Mouse (Mus musculus) stomach, embryonic 16.5 days (tissue): Measurements from ENCODE around the gene Pqbp1. TPM values are rescaled to one million over a fixed set of nuclear protein-coding genes. Genes with fewer than 3 reads are reported as not detected.

Experiments
- ATAC-seq: fragments of 200-750 bp; cut with Nextera tagmentation; 2 replicates; pipeline ENCODE4 v1.8.0; 2017; ENCODE audit warnings: moderate number of reproducible peaks, moderate TSS enrichment; ENCODE audit not compliant: insufficient read depth, low FRiP score
- H3K27ac ChIP-seq: fragments of 300-500 bp; sonication (generic); 2 replicates; pipeline ENCODE4 v1.5.1; 2014; ENCODE audit warnings: low read length
- H3K27me3 ChIP-seq: fragments of 300-500 bp; sonication (generic); 2 replicates; pipeline ENCODE4 v1.6.1; 2014; ENCODE audit warnings: low read length, control low read depth, mixed read lengths; ENCODE audit not compliant: control insufficient read depth, insufficient read depth
- H3K36me3 ChIP-seq: fragments of 300-500 bp; sonication (generic); 2 replicates; pipeline ENCODE4 v1.6.1; 2014; ENCODE audit warnings: low read length; ENCODE audit not compliant: control insufficient read depth, insufficient read depth
- H3K4me1 ChIP-seq: fragments of 300-500 bp; sonication (generic); 2 replicates; pipeline ENCODE4 v1.6.1; 2014; ENCODE audit warnings: low read length, control low read depth, mixed read lengths; ENCODE audit not compliant: control insufficient read depth, insufficient read depth
- H3K4me2 ChIP-seq: fragments of 300-500 bp; sonication (generic); 2 replicates; pipeline ENCODE4 v1.6.1; 2014; ENCODE audit warnings: low read depth, low read length, mixed read lengths
- H3K4me3 ChIP-seq: fragments of 300-500 bp; sonication (generic); replicated peaks from 2 replicates; pipeline ENCODE4 v1.5.1; 2014; ENCODE audit warnings: mild to moderate bottlenecking, low read length
- H3K9ac ChIP-seq: fragments of 300-500 bp; sonication (generic); 2 replicates; pipeline ENCODE4 v1.6.1; 2014; ENCODE audit warnings: low read length
- H3K9me3 ChIP-seq: fragments of 300-500 bp; sonication (generic); replicated peaks from 2 replicates; pipeline ENCODE4 v1.6.1; 2016; ENCODE audit warnings: low read length, control low read depth; ENCODE audit not compliant: control insufficient read depth
- WGBS: fragments of 180-500 bp; shearing (Covaris S2); extraction: QIAGEN DNeasy Blood & Tissue Kit; methylation state at CpG from one replicate; pipeline ENCODE4 v1.1.7; 2014; 5-methylcytosine and 5-hydroxymethylcytosine counted together
- polyA plus RNA-seq: library from polyadenylated mRNA; unstranded; fragments of >200 nt; fragmentation: Nextera tagmentation; extraction: Ambion mirVana; gene quantifications from 2 replicates; pipeline ENCODE4 v1.2.1, GENCODE M21; 2015

Gene Pqbp1
- polyA plus RNA-seq, 1 experiment from 2014 or later, result 99.8 TPM

DNA sequence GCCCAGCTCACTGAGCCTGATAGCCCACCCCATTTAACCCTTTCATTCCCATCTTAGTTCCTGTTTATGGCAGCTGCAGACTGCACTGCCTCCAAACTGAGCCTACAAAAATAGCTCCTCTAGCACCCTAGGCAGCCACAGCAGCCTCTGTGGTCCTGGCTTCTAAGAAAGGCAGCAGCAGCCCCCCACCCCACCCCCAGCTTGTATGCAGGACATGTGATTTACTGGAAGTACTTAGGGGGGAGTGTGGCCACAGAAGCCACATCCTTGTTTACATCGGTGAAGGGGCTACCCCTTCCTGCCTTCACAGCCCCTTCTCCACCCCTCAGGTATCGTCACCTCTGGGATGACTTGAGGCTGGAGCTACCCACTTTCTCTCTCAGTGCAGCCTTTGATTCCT is 33.7 kb downstream of the Pqbp1 start:
- no peaks in the 10 kb centered on the region for H3K27me3 ChIP-seq
- H3K27ac ChIP-seq, result no peak overlapping the region
- no peaks in the 10 kb centered on the region for H3K9me3 ChIP-seq
- no peaks in the 10 kb centered on the region for H3K4me1 ChIP-seq
- H3K4me2 ChIP-seq, result no peak overlapping the region
- no peaks in the 10 kb centered on the region for H3K36me3 ChIP-seq
- 55% methylated on average over 2 of the region's 2 CpGs for WGBS
- no peak overlapping the region for H3K4me3 ChIP-seq
- H3K9ac ChIP-seq, result no peak overlapping the region
- no peak for ATAC-seq

DNA sequence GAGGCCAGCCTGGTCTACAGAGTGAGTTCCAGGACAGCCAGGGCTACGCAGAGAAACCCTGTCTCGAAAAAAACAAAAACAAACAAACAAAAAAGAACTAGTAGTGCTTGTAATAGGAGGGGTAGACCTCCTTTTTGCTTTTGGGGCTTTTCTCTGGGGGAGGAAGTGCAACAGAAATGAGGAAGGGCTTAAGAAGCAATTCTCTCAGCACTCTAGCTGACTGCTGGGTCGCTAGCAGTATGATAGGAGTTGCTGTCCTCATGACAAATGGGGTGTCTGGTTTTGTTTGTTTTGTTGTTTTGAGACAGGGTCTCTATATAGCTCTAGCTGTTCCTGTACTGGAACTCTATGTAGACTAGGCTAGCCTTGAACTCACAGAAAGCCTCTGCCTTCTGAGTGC is 34.5 kb downstream of the Pqbp1 start:
- ATAC-seq, result no peak
- whole genome bisulfite sequencing, result 73% methylated on average over 3 of the region's 3 CpGs
- no peak overlapping the region for H3K4me3 ChIP-seq

DNA sequence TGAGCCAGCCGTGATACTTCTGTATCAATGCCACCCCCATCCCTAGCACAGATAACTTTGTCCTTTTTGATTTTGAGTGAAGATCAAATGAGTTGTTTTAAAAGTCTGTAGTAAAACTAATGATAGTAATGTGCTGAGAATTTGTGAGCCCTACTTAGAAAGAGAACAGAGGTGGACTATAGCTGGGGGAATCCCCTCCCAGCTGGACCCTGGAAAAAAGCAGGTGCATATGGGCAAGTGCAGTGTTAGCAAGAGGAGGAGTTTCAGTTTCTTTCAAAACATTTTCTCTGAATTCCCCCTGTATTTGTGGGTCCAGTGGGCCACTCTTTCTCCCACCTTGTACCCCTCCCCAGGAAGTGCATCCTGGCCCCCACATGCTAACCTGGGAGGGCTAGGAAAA is 35.9 kb downstream of the Pqbp1 start:
- Histone ChIP-seq H3K4me1 (no peaks in the 10 kb centered on the region), H3K27ac (no peak overlapping the region), H3K4me3 (no peak overlapping the region), H3K36me3 (no peaks in the 10 kb centered on the region), H3K9me3 (no peaks in the 10 kb centered on the region), H3K27me3 (no peaks in the 10 kb centered on the region), H3K9ac (no peak overlapping the region), H3K4me2 (no peak overlapping the region)
- no peak for ATAC-seq
- 79% methylated on average over 1 of the region's 1 CpGs for WGBS

More for the DNA sequence above, 34.5 kb downstream of the Pqbp1 start:
- H3K27ac ChIP-seq, result no peak overlapping the region
- no peak overlapping the region for H3K4me2 ChIP-seq
- H3K27me3 ChIP-seq, result no peaks in the 10 kb centered on the region
- no peak overlapping the region for H3K9ac ChIP-seq
- no peaks in the 10 kb centered on the region for H3K9me3 ChIP-seq
- H3K4me1 ChIP-seq, result no peaks in the 10 kb centered on the region
- H3K36me3 ChIP-seq, result no peaks in the 10 kb centered on the region

DNA sequence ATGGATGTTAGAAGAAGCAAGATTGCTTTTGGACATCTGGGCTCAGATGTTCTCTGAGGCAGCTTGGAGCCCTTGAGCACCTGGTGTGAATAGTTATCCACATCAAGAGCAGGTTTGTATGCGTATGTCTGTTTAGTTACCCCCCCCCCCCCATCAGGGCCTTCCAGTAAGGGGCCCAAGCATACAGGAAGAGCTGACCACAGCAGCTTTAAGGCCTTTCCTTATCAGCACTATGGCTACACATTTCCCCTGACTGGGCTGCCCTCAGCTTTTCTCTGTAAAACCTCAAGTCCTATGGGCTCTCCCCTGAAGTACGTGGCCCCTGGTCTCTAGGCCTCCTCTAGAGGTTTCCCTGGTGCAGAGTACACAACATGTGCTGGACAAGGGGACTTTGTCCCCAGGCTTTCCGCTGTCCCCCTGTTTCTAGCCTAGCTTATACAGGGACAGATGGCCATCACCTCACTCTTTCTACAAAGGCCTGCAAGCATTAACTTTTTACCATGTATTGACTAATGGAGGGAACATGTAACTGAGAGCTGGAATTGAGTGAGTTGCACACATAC is 39.8 kb downstream of the Pqbp1 start:
- Histone ChIP-seq H3K9me3 (no peaks in the 10 kb centered on the region), H3K27ac (no peak overlapping the region), H3K4me3 (no peak overlapping the region), H3K9ac (no peak overlapping the region), H3K4me1 (no peaks in the 10 kb centered on the region), H3K27me3 (no peaks in the 10 kb centered on the region), H3K4me2 (no peak overlapping the region), H3K36me3 (no peaks in the 10 kb centered on the region)
- WGBS, result 67% methylated on average over 3 of the region's 3 CpGs
- no peak for ATAC-seq

DNA sequence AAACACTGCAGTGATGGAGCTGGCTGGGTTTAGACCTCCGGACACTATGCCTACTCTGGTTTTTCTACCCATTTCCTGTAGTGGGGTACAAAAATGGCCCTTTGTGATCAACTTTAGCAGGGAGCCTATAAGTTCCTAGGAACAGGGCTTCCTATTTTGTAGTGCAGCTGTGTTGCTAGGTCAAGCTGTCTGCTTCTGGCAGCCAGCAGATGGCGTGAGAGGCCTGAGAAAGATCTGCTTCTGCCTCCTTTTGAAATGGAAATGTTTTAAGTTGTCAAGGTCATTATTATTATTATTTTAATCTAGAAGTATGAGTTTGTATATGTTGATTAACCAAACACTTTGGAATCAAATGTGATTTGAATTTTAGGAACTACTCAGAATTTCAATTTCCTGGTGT is 44.5 kb downstream of the Pqbp1 start:
- H3K9me3 ChIP-seq, result no peaks in the 10 kb centered on the region
- H3K36me3 ChIP-seq, result no peaks in the 10 kb centered on the region
- no peak for ATAC-seq
- H3K27me3 ChIP-seq, result no peaks in the 10 kb centered on the region
- H3K4me2 ChIP-seq, result no peak overlapping the region
- H3K4me3 ChIP-seq, result no peak overlapping the region
- no peak overlapping the region for H3K27ac ChIP-seq
- H3K4me1 ChIP-seq, result no peaks in the 10 kb centered on the region
- H3K9ac ChIP-seq, result no peak overlapping the region
- 48% methylated on average over 2 of the region's 2 CpGs for WGBS

DNA sequence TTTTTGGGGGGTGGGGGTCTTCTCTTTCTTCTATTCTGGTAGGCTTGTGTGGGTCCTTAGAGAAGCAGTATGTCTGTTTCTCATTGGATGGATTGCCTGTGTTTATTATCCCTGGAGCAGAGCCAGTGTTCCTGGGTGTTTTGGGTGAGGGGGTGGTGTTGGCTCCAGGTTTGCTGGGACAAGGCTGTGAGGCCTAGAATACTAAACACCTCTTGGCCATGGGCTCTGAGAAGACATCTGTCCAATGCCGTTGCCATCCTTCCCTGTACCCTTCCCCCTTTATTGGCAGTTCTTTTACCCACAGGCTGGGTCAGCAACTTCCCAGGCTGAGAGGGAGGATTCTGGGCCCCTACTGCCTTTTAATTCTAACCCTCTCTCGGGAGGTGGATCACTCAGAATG is 51.2 kb downstream of the Pqbp1 start:
- H3K4me2 ChIP-seq, result no peak overlapping the region
- no peak overlapping the region for H3K27ac ChIP-seq
- H3K4me1 ChIP-seq, result 0 out of 2 replicates have a peak, but pooled peaks cover 5% of the 10 kb centered on the region
- no peaks in the 10 kb centered on the region for H3K36me3 ChIP-seq
- no peak for ATAC-seq
- H3K9me3 ChIP-seq, result no peaks in the 10 kb centered on the region
- no peaks in the 10 kb centered on the region for H3K27me3 ChIP-seq
- WGBS, result 70% methylated on average over 2 of the region's 2 CpGs
- no peak overlapping the region for H3K4me3 ChIP-seq
- H3K9ac ChIP-seq, result no peak overlapping the region

Other genes starting within 250 kb of the Pqbp1 start
- 11.1 and 12.7 TPM in 2 replicates for gene Prickle3, start 242.0 kb downstream of the Pqbp1 start, polyA plus RNA-seq
- 233 and 283 TPM in 2 replicates for gene Plp2, start 227.9 kb downstream of the Pqbp1 start, polyA plus RNA-seq
- gene Magix, start 218.0 kb downstream of the Pqbp1 start, polyA plus RNA-seq, result 0.80 and 0.87 TPM in 2 replicates
- 37.9 and 38.4 TPM in 2 replicates for gene Gpkow, start 202.1 kb downstream of the Pqbp1 start, polyA plus RNA-seq
- gene Wdr45, start 184.9 kb downstream of the Pqbp1 start, polyA plus RNA-seq, result 36.5 and 36.7 TPM in 2 replicates
- not detected in 2 replicates for gene Gm45208, start 177.0 kb downstream of the Pqbp1 start, polyA plus RNA-seq
- 59.4 and 63.1 TPM in 2 replicates for gene Praf2, start 170.8 kb downstream of the Pqbp1 start, polyA plus RNA-seq
- gene Ccdc120, start 148.4 kb downstream of the Pqbp1 start, polyA plus RNA-seq, result 17.9 and 18.2 TPM in 2 replicates
- 21.7 and 25.2 TPM in 2 replicates for gene Tfe3, start 136.7 kb downstream of the Pqbp1 start, polyA plus RNA-seq
- 42.4 and 47.8 TPM in 2 replicates for gene Gripap1, start 109.5 kb downstream of the Pqbp1 start, polyA plus RNA-seq
- gene Kcnd1, start 77.0 kb downstream of the Pqbp1 start, polyA plus RNA-seq, result 1.7 and 2.0 TPM in 2 replicates
- gene Otud5, start 57.9 kb downstream of the Pqbp1 start, polyA plus RNA-seq, result 25.3 and 28.6 TPM in 2 replicates
- 10.9 and 11.1 TPM in 2 replicates for gene Pim2, start 21.0 kb downstream of the Pqbp1 start, polyA plus RNA-seq
- 45.0 and 47.0 TPM in 2 replicates for gene Slc35a2, start 15.2 kb downstream of the Pqbp1 start, polyA plus RNA-seq
- 142 and 143 TPM in 2 replicates for gene Timm17b, start 88 bp upstream of the Pqbp1 start, polyA plus RNA-seq
- not detected in 2 replicates for gene Gm10491, start 8.6 kb upstream of the Pqbp1 start, polyA plus RNA-seq
- not detected in 2 replicates for gene Gm10490, start 10.3 kb upstream of the Pqbp1 start, polyA plus RNA-seq
- gene Pcsk1n, start 20.6 kb upstream of the Pqbp1 start, polyA plus RNA-seq, result 7.6 and 8.6 TPM in 2 replicates
- gene Eras, start 29.3 kb upstream of the Pqbp1 start, polyA plus RNA-seq, result not detected in 2 replicates
- 21.4 and 23.3 TPM in 2 replicates for gene Hdac6, start 48.6 kb upstream of the Pqbp1 start, polyA plus RNA-seq
- gene Gata1, start 78.8 kb upstream of the Pqbp1 start, polyA plus RNA-seq, result 5.6 and 6.0 TPM in 2 replicates
- gene Glod5, start 119.2 kb upstream of the Pqbp1 start, polyA plus RNA-seq, result 1.8 and 2.1 TPM in 2 replicates
- gene Suv39h1, start 175.5 kb upstream of the Pqbp1 start, polyA plus RNA-seq, result 42.1 and 42.4 TPM in 2 replicates
- gene Was, start 191.2 kb upstream of the Pqbp1 start, polyA plus RNA-seq, result 0.41 and 0.62 TPM in 2 replicates
- gene Wdr13, start 233.6 kb upstream of the Pqbp1 start, polyA plus RNA-seq, result 31.5 and 35.5 TPM in 2 replicates
- gene Rbm3, start 246.6 kb upstream of the Pqbp1 start, polyA plus RNA-seq, result 396 and 404 TPM in 2 replicates